8 mouse cellular contexts compared by ENCODE assay signal in the genomic region with DNA sequence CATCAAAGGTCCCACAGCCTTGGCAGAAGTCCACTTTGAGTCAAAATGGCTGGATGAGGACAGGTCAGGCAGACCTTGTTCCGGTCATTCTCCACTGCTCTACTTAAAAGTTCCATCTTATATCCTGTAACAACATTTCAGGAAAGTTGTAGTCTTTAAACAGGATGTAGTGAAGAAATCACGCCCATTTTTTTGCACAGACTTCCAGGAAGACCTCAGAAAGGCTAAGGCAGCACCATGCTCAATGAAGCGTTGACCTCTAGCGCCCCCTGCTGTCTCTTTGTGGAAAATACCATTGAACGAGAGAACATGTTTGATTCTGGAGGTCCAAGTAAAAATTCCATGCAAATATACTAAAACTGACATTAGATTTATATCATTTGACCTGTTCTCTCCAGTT. TPM values are rescaled to one million over a fixed set of nuclear protein-coding genes. Genes with fewer than 3 reads are reported as not detected.
DNase-seq lines count a peak whose midpoint lies in the region; ATAC-seq and TF ChIP-seq lines count a peak whose summit lies in the region.

No protein-coding gene starts in this region.

- 18% methylated on average over 5 of the region's 5 CpGs for WGBS in heart, embryonic 11.5 days (ENCODE audit: insufficient replicate concordance)
- 17% methylated on average over 5 of the region's 5 CpGs for WGBS in hindbrain, postnatal 0 days
- WGBS in midbrain, embryonic 12.5 days, result 23% methylated on average over 5 of the region's 5 CpGs

- peak; percentile 84 for DNase-seq in heart, adult 11 months
- DNase-seq in cerebellum, adult 8-10 months, result peak; percentile 70
- peak; percentile 42 to 75 for DNase-seq in frontal cortex, postnatal 10 days (ENCODE audit: low spot score in 2 of 2)
- DNase-seq in hindbrain, postnatal 0 days (ENCODE audit: low spot score), result peak; percentile 89
- DNase-seq in left cerebral cortex, adult 18-20 months (ENCODE audit: low spot score in 2 of 2), result peak; percentile 83 to 88
- peak; percentile 60 to 83 for DNase-seq in spleen, postnatal 4 days (ENCODE audit: low spot score in 2 of 2)

- peak; percentile 90 for TF ChIP-seq CTCF in hindbrain, postnatal 0 days (IDR thresholded peaks at IDR 0.05; ENCODE audit: low read depth)

- no peaks in the 10 kb centered on the region for H3K4me1 ChIP-seq in heart, embryonic 11.5 days (ENCODE audit: control insufficient read depth, insufficient read depth, low read length)
- no peaks in the 10 kb centered on the region for H3K4me1 ChIP-seq in hindbrain, postnatal 0 days (ENCODE audit: insufficient read depth, low read length)
- H3K4me1 ChIP-seq in midbrain, embryonic 12.5 days, result peaks cover 4% of the 10 kb centered on the region; the same call in 1 of the 2 replicates

- H3K27me3 ChIP-seq in heart, embryonic 11.5 days (ENCODE audit: control insufficient read depth, insufficient read depth, low read length), result no peaks in the 10 kb centered on the region
- no peaks in the 10 kb centered on the region for H3K27me3 ChIP-seq in hindbrain, postnatal 0 days (ENCODE audit: insufficient read depth, low read length)
- peaks cover 9% of the 10 kb centered on the region for H3K27me3 ChIP-seq in midbrain, embryonic 12.5 days

- H3K9ac ChIP-seq in heart, embryonic 11.5 days (ENCODE audit: low read depth, low read length), result no peak overlapping the region
- no peak overlapping the region for H3K9ac ChIP-seq in hindbrain, postnatal 0 days (replicated peaks; ENCODE audit: low read length)
- no peak overlapping the region for H3K9ac ChIP-seq in midbrain, embryonic 12.5 days (replicated peaks)

- no peaks in the 10 kb centered on the region for H3K9me3 ChIP-seq in heart, embryonic 11.5 days (replicated peaks; ENCODE audit: control insufficient read depth, low read length)
- H3K9me3 ChIP-seq in hindbrain, postnatal 0 days (ENCODE audit: low read length), result no peaks in the 10 kb centered on the region
- H3K9me3 ChIP-seq in midbrain, embryonic 12.5 days, result no peaks in the 10 kb centered on the region

- ATAC-seq in heart, embryonic 11.5 days (replicated peaks; ENCODE audit: insufficient number of reproducible peaks, low FRiP score, low TSS enrichment), result no peak
- ATAC-seq in hindbrain, postnatal 0 days, result peak; percentile 39; the same call in 1 of the 2 replicates
- ATAC-seq in midbrain, embryonic 12.5 days (ENCODE audit: low FRiP score, low read depth), result peak; percentile 36

- H3K4me2 ChIP-seq in heart, embryonic 11.5 days, result no peak overlapping the region
- H3K4me2 ChIP-seq in hindbrain, postnatal 0 days (ENCODE audit: low read depth, low read length), result no peak overlapping the region
- no peak overlapping the region for H3K4me2 ChIP-seq in midbrain, embryonic 12.5 days (replicated peaks)

- no peak overlapping the region for H3K27ac ChIP-seq in heart, embryonic 11.5 days (ENCODE audit: low read depth, low read length)
- H3K27ac ChIP-seq in hindbrain, postnatal 0 days, result no peak overlapping the region
- no peak overlapping the region for H3K27ac ChIP-seq in midbrain, embryonic 12.5 days (replicated peaks)

- H3K4me3 ChIP-seq in heart, embryonic 11.5 days (ENCODE audit: low read depth, low read length), result no peak overlapping the region
- H3K4me3 ChIP-seq in hindbrain, postnatal 0 days (ENCODE audit: low read length), result no peak overlapping the region
- no peak overlapping the region for H3K4me3 ChIP-seq in midbrain, embryonic 12.5 days

- no peaks in the 10 kb centered on the region for H3K36me3 ChIP-seq in heart, embryonic 11.5 days (ENCODE audit: control insufficient read depth, insufficient read depth, low read length)
- no peaks in the 10 kb centered on the region for H3K36me3 ChIP-seq in hindbrain, postnatal 0 days (ENCODE audit: insufficient read depth, low read length)
- no peaks in the 10 kb centered on the region for H3K36me3 ChIP-seq in midbrain, embryonic 12.5 days

RNA-seq across cellular contexts. Expression of gene Tmem14a, which starts 56.6 kb away (rescaled TPM):
- polyA plus RNA-seq in heart, embryonic 11.5 days (2014; fragmentation: Nextera tagmentation; extraction: Ambion mirVana), result 9.7 and 12.5 TPM in 2 replicates
- total RNA-seq in hindbrain, postnatal 0 days (2014; rRNA removed), result 16.9 and 18.7 TPM in 2 replicates
- 26.5 and 27.8 TPM in 2 replicates for polyA plus RNA-seq in hindbrain, postnatal 0 days (2015; fragmentation: Nextera tagmentation; extraction: Ambion mirVana)
- total RNA-seq in left cerebral cortex, adult 18-20 months (2021), result 10 to 100 TPM; 48.1 to 52.1 TPM
- polyA plus RNA-seq in midbrain, embryonic 12.5 days (2016; fragmentation: Nextera tagmentation; extraction: Ambion mirVana), result 12.6 and 12.7 TPM in 2 replicates
